In the genomic region with DNA sequence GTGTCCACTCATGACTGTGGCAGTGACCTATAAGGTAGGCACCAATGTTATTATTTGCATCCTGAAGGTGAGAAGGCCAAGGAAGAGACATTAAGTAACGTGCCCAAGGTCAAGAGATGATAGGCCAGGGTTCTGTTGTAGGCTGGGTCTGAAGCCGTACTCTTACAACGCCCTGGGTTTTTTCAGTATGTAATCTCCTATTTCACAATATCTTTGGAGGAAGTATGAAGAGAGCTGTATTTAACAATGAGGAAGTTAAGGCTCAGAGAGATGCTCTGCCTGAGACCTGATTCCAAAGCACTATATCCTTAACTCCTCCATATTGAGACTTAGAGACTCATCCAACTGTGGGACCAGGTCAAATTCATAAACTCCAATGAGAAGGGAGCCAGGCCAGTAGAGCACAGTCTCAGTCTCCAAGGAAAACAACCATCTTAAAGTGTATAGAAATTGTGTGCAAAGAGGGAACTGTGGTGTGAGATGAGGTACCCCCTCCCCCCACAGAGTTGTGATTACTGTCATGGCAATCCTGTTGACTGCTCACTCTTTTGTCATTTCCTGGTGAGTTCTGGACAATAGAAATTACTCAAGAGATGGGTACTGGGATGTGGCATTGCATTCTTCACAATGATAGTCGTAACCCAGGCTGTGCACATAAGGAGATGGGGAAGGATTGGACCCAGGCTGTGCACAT, we compare ENCODE assay signal across 21 mouse cellular contexts. TPM values are rescaled to one million over a fixed set of nuclear protein-coding genes. Genes with fewer than 3 reads are reported as not detected.
DNase-seq lines count a peak whose midpoint lies in the region; ATAC-seq lines count a peak whose summit lies in the region.
"Had no signal": no experiment of that assay in that cellular context is flagged by ENCODE, and none has a peak within 500 bp of the region (broad histone marks: within the 10 kb centered on the region; RNA-seq: fewer than 3 reads in every experiment).

No protein-coding gene starts in this region.

- WGBS in liver, embryonic 16.5 days (ENCODE audit: insufficient replicate concordance) = 35% methylated on average over 4 of the region's 4 CpGs

- no peak for DNase-seq in liver
- DNase-seq in A20 (ENCODE audit: low read depth, low spot score) = peak; percentile 21
- no peak for DNase-seq in adrenal gland, postnatal 36 days
- no peak for DNase-seq in gastrocnemius, postnatal 10 days
- no peak for DNase-seq in adrenal gland, adult (ENCODE audit: inconsistent age in 2 of 2, low spot score in 1 of 2)
- DNase-seq: adrenal gland, adult 2 months; cerebellum, adult 9-10 months; heart, postnatal 10 days; kidney, adult 11 months; right cerebral cortex, postnatal 4 days; thymus, adult 2 months had no signal

- ATAC-seq in liver, embryonic 16.5 days (ENCODE audit: low read depth) = peak; percentile 42
- peak; percentile 89 for ATAC-seq in common myeloid progenitor, adult 5-6 weeks (replicated peaks; ENCODE audit: low read depth, poor library complexity, severe bottlenecking)
- ATAC-seq in megakaryocyte progenitor cell, adult 5-6 weeks (replicated peaks; ENCODE audit: poor library complexity) = peak; percentile 86

- no peaks in the 10 kb centered on the region for H3K36me3 ChIP-seq in liver, embryonic 16.5 days (ENCODE audit: control insufficient read depth, insufficient read depth)

- no peak overlapping the region for H3K27ac ChIP-seq in liver, embryonic 16.5 days (ENCODE audit: low read length)
- H3K27ac ChIP-seq: heart, embryonic 10.5 days; hindbrain, embryonic 14.5 days; kidney, postnatal 0 days; layer of hippocampus, adult 2 months; left cerebral cortex, adult 2 months; limb, embryonic 10.5 days; liver, embryonic 14.5 days had no signal

- H3K4me1 ChIP-seq in liver, embryonic 16.5 days (ENCODE audit: control insufficient read depth, low read depth, low read length) = peaks cover 15% of the 10 kb centered on the region

- H3K4me2 ChIP-seq in liver, embryonic 16.5 days (ENCODE audit: low read depth, low read length) = no peak overlapping the region
- H3K4me2 ChIP-seq: hindbrain, embryonic 14.5 days had no signal

- H3K27me3 ChIP-seq in liver, embryonic 16.5 days (ENCODE audit: control insufficient read depth, insufficient read depth, low read depth, low read length) = no peaks in the 10 kb centered on the region

- H3K4me3 ChIP-seq in liver, embryonic 16.5 days (ENCODE audit: low read depth, low read length) = no peak overlapping the region
- H3K4me3 ChIP-seq: heart, embryonic 10.5 days; layer of hippocampus, adult 2 months; left cerebral cortex, adult 2 months; limb, embryonic 10.5 days had no signal

- no peaks in the 10 kb centered on the region for H3K9me3 ChIP-seq in liver, embryonic 16.5 days (replicated peaks; ENCODE audit: control insufficient read depth, low read length)
- H3K9me3 ChIP-seq: heart, embryonic 10.5 days; limb, embryonic 10.5 days had no signal

- H3K9ac ChIP-seq in liver, embryonic 16.5 days (ENCODE audit: low read depth, low read length) = no peak overlapping the region
- H3K9ac ChIP-seq: hindbrain, embryonic 14.5 days; liver, embryonic 14.5 days had no signal

RNA-seq across cellular contexts. Expression of a gene that starts 39.8 kb away (rescaled TPM):
- 2.5 and 3.3 TPM in 2 replicates for polyA plus RNA-seq in liver, embryonic 16.5 days (2015; fragmentation: Nextera tagmentation; extraction: Ambion mirVana)
- 0.39 and 0.41 TPM in 2 replicates for total RNA-seq in common myeloid progenitor, adult 5-6 weeks (2017)
- 0.10 and 0.44 TPM in 2 replicates for total RNA-seq in megakaryocyte progenitor cell, adult 5-6 weeks (2015)
- total RNA-seq in megakaryocyte progenitor cell, adult 5-6 weeks (2017) = 0.24 and 0.54 TPM in 2 replicates
- total RNA-seq in adrenal gland, postnatal 36 days (2021) = 10 to 100 TPM; 33.4 to 51.6 TPM
- total RNA-seq in gastrocnemius, postnatal 10 days (2021) = 10 to 100 TPM; 11.0 to 13.6 TPM
